Mouse (Mus musculus) right cerebral cortex, postnatal 10 days (tissue): Measurements from ENCODE around the gene Fam228b.
"Not testable (repeated sequence)": the region's sequence is repeated elsewhere in the genome, so short reads cannot be mapped to it uniquely, and the experiment has no call there.

Experiments
- DNase-seq, 2 experiments: peaks; one replicate each; pipeline ENCODE4 v3.0.0; 2021; ENCODE audit warnings: low spot score in 2 of 2

The Fam228b gene

DNA sequence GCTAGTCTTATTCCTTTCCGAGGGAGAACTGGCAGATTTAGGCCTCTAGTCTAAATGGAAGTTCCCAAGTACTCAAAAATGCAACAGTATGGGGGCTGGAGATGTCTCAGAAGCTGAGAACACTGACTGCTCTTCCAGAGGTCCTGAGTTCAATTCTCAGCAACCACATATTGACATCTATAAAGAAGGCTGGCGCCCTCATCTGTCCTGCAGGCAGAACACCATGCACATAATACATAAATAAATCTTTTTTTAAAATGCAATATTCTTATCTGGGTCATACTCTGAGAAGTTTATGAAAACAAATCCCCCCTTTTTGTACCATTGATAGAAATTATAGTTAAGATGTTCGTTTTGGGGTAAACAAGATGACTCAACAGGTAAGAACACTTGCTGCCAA is 26.9 kb downstream of the Fam228b start:
- no peak for DNase-seq

DNA sequence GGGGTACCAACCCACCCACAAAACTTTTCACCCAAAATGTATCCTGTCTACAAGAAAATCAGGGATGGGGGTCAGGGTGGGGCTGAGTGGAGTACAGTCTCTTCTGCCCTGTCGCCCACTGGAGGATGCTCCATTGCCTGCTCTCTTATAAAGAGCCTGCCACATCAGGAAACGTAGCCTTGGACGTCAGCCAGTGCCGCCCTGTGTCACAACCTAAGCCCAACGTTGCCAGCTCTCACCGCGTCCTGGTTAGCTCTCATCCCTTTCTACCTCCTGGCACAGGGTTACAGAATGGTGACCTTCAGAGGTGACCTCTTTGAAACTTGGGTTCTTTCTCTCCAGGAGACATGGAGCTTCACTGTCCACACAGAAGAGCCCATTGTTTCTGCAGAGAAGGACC is 28.2 kb downstream of the Fam228b start:
- DNase-seq: no peak

DNA sequence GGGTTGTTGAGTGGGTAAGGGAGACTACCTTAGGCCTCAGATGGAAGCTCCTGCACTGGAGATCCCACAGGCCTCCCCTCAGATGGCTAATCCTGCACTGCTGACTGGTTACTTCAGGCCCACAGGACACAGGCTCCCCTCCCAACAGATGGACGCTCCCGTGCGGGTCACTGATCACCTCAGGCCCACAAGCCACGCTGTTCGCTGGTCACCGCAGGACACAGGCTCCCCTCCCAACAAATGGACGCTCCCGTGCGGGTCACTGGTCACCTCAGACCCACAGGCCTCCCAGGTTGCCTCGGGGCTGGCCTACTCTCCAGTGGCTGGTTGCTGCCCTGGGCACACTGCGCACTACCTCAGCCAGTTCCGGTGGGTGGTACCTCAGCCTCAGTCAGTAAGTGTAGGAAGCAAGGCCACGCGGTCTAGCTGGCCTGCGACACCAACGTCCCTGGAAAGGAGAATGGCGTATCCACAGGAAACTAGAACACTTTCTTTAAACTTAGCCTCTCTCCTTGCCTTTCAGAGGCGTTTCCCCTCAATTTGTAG is 31.0 kb downstream of the Fam228b start, which contains the start of gene Fam228a:
Gene Fam228a, minus strand, starts transcription at position 400 of the 546 bp plus-strand sequence.
- DNase-seq: no peak

DNA sequence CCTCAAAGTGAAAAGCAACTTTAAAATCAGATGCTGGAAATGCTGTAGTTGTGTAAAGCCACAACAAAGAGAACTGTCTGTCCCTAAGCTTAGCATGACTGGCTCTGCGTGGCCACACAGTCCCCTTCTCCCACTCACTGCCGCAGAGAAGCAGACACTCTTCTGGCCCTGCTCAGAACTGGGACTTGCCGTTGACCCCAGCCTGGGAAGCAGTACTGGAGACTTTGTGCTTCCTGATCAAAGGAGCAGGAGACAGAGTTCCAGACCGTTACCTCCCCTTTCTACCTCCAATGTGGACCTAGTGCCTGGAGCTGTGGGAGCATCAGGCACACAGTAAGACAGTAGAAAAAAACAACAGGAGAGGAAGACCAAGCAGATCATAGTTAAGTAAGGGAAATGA is 36.7 kb downstream of the Fam228b start:
- no peak for DNase-seq

DNA sequence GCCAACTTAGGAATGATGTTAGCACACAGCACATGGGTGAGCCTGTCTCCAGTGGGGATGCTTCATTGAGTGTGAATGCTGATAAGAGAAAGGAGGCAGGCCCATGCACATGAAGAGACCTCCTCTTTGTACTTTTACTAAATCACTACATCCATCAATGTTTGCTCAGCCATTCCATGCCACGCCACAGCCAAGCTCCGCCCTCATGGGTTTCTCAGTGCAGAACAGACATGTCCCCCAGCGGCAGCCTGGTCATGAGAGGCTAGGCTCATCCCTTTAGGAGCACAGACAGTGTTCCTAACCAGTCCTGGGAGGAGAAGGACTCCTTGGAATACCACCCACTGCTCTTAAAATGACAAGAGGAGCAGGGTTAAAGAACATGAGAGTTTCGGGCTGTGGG is 37.4 kb downstream of the Fam228b start:
- no peak for DNase-seq

DNA sequence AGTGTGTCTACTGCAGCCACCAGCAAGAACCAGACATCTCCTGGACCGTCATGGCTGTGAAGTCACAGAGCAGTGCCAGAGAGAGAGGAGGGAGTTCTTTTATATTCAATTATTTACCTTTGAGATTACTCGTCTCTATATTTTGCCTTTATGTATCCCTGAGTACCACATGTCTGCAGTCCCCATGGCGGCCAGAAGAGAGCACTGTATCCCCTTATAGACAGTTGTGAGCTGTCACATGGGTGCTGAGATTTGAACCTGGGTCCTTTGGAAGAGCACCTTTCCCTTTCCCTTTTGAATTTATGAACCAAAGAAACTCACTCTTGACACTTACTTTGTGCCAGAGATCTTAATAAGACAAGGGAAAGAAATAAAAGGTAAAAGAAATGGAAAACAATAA is 39.9 kb downstream of the Fam228b start:
- DNase-seq: no peak

DNA sequence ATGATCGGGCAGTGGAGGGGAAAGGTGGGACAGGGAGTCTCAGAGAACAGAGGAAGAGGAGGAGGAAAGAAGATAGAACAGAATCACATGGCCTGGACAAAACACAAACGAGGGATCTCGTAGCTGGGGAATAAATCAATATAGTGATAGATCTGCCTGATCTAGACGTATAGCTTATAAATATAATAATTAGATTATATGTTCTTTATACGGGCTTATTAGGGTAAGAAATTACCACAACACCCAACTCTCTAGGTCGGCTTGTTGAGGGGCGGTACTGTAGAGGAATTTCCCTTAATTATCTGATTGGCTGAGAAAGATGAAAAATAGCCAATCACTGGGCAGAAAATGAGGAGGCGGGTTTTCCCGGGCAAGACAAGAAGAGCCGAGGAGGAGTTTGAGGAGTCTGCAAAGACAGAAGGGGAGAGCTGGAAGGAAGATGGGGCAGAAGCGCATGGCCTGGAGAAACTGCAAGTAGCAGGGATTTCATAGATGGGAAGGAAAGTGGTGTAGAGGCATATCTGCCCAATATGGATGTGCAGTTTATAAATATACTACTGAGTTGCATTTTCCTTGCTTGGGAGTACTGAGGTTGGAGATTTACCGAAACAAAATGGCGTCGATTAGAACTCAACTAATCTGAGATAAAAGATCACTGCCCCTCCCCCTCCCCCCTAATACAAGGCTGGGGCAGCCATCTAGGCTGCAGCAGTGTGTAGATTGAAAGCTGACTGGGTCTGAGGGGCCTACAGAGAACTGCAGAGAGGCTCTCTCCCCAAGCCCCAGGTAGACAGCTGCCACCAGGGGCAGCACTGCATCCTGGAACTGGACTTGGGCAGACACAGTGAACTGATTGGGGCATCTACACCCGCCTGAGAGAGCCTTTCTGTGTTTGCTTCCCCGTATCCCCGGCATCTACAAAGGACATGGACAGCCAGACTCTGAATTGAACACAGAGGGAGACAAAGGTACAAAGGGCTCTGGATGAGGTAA is 49.0 kb downstream of the Fam228b start:
- no peak for DNase-seq

DNA sequence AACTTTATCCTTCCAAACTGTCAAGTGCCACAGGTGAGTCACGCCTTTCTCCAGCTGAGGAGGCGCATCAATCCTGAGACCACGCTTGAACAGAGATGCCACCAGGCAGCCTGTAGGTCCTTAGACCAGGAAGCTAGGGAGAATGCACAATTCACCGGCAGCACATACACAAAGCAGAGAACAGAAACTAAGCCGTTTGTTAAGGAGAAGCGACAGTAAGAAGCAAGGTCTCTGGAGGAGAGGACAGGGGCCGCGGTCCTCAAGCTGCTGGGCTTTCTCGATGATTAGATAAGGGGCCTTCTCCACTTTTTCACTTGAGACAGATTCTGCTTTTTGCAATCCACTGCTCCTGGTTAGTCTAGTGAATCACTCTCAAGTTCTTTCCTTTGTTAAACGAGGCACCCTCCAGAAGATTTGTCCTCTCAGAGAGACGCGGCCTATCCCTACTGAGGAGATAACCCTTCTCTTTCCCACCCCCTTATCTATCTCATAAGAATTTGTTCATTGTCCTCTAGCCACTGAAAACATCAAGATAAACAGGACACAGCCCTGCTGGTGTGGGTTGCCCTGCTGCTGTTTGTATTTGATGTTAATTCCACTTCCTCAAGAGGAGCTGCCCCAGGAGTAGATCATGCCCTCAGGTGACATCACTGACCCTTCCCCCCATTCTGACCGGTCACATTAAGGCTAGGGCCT is 49.9 kb downstream of the Fam228b start:
- no peak for DNase-seq

DNA sequence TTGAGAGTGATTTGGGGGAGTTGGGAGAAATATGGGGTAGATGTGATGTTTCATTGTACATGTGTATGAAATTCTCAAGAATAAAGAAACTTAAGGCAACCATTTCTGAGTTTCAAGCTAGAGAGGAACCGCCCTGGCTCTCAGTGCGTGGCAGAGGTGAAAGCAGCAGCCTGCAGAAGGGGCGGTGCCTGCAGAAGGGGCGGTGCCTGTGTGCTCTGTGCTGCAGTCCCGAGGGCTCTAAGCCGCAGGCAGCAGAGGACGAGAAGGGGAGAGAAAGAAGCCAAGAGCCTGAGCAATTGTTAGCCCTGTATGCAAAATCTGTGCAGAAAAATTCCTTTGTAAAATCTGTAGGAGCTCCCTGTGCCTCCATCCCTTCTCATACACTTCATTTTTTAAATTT is 51.6 kb downstream of the Fam228b start:
- no peak for DNase-seq

DNA sequence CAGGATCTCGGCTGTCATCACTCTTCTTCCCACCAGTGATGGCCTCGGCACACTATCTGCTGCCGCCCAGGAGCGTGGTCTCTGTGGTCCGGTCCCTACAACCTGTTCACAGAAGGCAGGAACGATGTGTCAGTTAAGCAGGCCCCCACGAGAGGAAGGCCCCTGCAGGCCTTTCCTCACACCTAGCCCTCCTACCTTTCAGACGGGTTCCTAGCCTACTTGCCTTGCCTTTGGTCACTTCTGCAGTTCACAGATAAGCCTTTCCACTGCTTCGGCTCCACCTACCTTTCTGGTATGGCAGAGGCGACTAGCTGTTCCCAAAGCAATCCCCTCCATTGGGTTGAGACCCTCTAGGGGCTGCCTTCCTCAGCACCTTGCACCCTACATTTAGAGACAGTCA is 53.5 kb downstream of the Fam228b start:
- no peak for DNase-seq

DNA sequence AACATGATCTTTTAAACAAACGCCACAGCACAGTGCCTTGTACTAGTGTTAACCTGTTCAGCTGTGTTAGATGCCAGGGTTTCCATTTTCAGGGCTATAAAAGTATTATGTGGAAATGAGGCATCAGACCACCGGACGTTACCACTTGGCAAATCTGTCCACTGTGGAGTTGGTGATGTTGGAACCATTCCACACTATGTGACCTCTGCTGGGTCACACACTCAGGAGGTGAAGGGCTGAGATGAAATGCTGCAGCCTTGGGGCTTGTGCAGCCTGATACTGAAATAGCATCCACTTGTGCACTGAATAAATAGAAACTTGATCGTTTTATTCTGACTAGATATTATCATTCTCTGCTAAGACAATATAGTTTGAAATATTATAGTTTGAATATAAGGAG is 55.7 kb downstream of the Fam228b start:
- DNase-seq: no peak

DNA sequence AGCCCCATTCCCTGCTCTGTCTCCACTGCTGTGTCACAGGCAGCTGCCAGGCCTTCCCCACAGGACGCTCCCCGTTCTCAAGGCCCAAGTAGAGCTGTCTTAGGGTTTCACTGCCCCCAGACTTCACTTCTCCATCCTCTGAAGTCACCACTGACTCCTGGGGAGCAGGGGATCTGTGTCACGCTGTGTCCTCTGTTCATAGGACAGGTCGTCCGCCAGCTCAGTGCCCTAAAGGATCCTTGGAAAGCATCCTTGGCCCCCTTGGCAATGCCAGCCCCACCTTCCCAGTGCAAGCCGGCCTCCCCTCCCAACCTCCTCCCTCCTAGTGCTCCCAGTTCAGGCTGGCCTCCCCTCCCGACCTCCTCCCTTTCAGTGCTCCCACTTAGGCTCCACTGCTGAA is 59.1 kb downstream of the Fam228b start:
- no peak for DNase-seq

DNA sequence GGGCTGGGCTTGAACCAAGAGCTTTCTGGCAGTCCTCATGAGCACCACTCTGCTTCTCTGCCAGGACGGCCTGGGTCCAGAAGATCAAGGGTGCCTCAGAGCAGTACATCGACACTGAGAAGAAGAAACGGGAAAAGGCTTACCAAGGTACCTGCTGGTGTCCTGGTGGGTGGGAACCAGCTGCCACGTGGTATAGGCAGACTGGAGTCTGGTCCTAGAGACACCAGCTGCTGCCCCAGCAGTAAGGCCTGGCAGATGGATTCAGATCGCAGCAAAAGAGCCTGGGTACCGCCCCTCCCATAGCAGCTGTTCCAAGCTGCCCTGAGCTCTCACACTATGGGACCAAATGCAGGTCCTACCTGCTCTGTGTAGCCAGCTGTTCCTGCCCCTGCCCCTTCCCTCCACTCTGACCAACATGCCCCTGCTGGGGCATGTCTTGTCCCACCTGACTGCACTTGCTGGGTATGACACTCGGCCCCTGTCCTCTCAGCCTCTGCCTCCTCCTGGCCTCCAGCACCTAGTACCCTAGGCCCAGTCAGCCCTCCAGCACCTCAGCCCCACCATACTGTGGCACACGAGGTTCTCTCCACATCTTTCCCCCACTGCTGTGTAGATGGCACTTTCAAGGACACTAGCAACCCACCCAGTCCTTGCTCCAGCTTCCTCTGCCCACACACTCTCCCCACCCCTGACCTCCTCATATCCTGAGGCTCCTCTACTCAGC is 60.0 kb downstream of the Fam228b start:
- DNase-seq: no peak

DNA sequence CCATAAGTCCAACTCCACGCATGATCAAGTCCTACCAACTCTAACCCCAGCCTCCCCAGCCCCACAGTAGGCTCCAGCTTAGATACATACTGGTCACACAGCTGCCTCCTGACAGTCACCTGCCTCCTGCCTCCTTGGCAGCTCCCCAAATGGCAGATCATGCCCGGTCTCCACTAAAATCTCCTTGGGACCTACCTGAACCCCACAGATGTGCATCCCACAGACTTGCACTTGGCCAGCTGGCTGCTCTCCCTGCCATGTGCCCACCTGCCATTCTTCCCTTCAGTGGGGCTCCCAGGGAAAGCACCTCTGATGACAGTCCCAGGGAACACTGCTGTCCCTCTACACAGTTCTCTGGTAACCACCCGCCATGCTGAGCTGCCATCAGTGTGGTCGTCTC is 60.8 kb downstream of the Fam228b start:
- DNase-seq: no peak

DNA sequence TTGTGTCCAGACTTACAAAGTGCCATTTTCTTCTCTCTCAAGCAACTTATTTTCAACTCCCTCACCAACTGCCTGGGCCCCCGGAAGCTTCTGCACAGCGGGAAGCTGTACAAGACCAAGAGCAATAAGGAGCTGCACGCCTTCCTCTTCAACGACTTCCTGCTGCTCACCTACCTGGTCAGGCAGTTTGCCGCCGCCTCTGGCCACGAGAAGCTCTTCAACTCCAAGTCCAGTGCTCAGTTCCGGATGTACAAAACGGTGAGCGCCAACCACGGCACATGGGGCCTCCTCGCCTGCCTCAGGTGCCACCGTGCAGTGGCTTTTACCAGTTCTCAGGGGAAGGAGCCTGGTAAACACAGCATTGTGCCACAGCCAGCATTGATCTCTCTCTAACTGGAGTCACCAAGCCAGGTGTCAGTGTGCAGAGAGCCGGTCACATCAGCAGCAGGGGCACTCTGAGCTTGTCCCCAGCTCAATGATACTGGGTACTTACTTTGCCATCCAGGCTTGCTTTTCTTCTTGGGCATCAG is 61.5 kb downstream of the Fam228b start:
- no peak for DNase-seq

DNA sequence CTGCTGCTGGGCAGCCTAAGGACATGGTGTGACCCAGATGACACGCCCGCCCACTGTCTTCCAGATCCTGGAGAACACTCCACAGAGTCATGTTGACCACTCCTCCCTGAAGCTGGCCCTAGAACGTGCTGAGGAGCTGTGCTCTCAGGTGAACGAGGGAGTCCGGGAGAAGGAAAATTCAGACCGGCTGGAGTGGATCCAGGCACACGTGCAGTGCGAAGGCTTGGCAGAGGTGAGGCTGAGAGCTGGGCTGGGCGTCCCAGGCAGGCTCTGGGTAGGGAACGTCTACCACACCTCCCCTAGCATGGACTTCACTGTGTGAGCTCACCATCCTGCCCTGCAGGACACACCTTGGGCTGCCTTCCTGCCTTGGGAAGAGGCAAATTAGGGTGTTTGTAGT is 62.2 kb downstream of the Fam228b start:
- no peak for DNase-seq

DNA sequence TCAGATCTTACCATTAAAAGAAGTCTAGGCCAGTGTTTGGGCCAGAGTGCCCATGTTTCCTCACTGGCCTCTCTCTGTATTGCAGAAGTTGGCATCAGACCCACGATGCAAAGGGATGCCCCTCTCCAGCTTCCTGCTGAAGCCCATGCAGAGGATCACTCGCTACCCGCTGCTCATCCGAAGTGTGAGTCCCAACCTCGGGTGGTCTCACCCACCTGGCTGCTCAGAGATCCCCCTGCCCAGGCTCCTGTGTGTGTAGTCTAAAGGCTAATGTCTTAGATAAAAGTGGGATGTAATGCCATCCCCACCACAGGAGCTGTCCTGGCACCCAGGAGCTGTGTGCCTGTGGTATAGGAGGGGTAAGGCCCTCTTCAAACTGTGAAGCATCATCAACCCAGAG is 62.9 kb downstream of the Fam228b start:
- DNase-seq: no peak

DNA sequence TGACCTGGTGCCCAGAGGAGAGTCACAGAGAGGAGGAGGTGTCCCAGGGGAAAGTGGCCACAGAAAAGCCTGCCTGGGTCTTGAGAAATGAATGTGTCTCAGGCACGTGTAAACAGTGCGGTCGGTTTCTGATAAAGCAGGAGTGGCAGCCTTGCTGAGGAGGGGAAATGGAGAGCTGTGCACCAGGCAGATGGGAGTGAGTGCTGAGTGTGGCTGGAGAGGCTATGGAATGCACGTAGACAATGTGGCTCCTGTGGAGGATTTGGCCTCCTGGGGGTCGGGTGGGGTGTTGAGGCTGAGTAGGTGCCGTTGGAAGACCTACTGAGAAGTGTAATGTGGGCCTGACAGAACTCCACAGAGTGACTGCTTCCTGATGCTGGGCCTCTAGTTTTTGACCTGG is 63.4 kb downstream of the Fam228b start:
- DNase-seq: not testable (repeated sequence)

DNA sequence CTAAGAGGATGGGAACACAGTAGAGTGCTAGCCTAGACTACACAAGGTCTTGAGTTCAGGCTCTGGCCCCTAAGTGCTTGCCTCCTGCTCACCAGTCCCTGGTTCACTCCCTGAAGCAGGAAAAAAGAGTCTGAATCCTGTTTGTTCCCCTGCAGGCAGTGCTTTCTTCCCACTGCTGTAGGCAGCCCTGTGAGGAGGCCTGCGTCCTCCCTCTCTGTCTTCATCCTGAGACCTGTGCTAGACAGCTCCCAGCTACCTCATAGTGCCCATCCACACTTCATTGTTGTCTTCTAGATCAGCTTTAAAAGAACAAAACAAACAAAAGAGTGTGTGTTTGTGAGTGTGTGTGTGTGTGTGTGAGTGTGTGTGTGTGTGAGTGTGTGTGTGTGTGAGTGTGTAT is 74.5 kb downstream of the Fam228b start:
- DNase-seq: no peak

DNA sequence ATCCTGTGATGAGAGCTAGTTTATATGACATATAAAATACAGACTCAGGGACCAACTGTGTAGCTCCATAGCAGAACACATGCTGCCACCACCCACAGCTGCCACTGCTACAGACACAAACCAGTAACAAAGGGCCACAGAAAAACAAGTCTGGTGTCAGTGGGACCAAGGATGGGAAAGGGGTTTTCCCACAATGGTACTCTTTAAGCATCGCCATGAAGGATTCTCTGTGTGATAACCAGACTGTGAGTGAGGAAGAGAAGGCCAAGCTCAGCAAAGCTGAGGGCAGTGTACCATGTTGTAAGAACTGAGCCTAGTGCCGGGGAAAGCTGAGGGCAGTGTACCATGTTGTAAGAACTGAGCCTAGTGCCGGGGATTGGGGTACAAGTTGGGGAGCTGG is 77.9 kb downstream of the Fam228b start:
- DNase-seq: no peak
